Mouse (Mus musculus) midbrain, embryonic 16.5 days (tissue): ENCODE results near the gene Gsdma. TPM values are rescaled to one million over a fixed set of nuclear protein-coding genes. Genes with fewer than 3 reads are reported as not detected.
"Not testable (repeated sequence)": the region's sequence is repeated elsewhere in the genome, so short reads cannot be mapped to it uniquely, and the experiment has no call there.

Source experiments
- ATAC-seq: fragments of 200-750 bp; cut with Nextera tagmentation; 2 replicates; pipeline ENCODE4 v1.8.0; 2017; ENCODE audit warnings: moderate TSS enrichment
- H3K27ac ChIP-seq: fragments of 300-500 bp; sonication (generic); 2 replicates; pipeline ENCODE4 v1.5.1; 2014; ENCODE audit warnings: mild to moderate bottlenecking, low read length, mixed read lengths
- H3K27me3 ChIP-seq: fragments of 300-500 bp; sonication (generic); 2 replicates; pipeline ENCODE4 v1.6.1; 2014; ENCODE audit warnings: low read depth, low read length, mixed read lengths; ENCODE audit not compliant: control insufficient read depth, insufficient read depth
- H3K36me3 ChIP-seq: fragments of 300-500 bp; sonication (generic); 2 replicates; pipeline ENCODE4 v1.6.1; 2014; ENCODE audit warnings: mild to moderate bottlenecking, low read length, moderate library complexity, mixed read lengths; ENCODE audit not compliant: control insufficient read depth, insufficient read depth
- H3K4me1 ChIP-seq: fragments of 300-500 bp; sonication (generic); 2 replicates; pipeline ENCODE4 v1.6.1; 2014; ENCODE audit warnings: mild to moderate bottlenecking, low read length, mixed read lengths; ENCODE audit not compliant: control insufficient read depth, insufficient read depth
- H3K4me2 ChIP-seq: fragments of 300-500 bp; sonication (generic); 2 replicates; pipeline ENCODE4 v1.6.1; 2014; ENCODE audit warnings: mild to moderate bottlenecking, low read length, mixed read lengths
- H3K4me3 ChIP-seq: fragments of 300-500 bp; sonication (generic); 2 replicates; pipeline ENCODE4 v1.5.1; 2014; ENCODE audit warnings: low read depth, mild to moderate bottlenecking, low read length, moderate library complexity, mixed read lengths
- H3K9ac ChIP-seq: fragments of 300-500 bp; sonication (generic); 2 replicates; pipeline ENCODE4 v1.6.1; 2014; ENCODE audit warnings: low read depth, low read length, mixed read lengths
- H3K9me3 ChIP-seq: fragments of 300-500 bp; sonication (generic); replicated peaks from 2 replicates; pipeline ENCODE4 v1.6.1; 2014; ENCODE audit warnings: mild to moderate bottlenecking, low read length, mixed read lengths; ENCODE audit not compliant: control insufficient read depth, poor library complexity, severe bottlenecking
- WGBS: fragments of 180-500 bp; shearing (Covaris S2); extraction: QIAGEN DNeasy Blood & Tissue Kit; methylation state at CpG from one replicate; pipeline ENCODE4 v1.1.7; 2014; 5-methylcytosine and 5-hydroxymethylcytosine counted together
- polyA plus RNA-seq: library from polyadenylated mRNA; unstranded; fragments of >200 nt; fragmentation: Nextera tagmentation; extraction: Ambion mirVana; gene quantifications from 2 replicates; pipeline ENCODE4 v1.2.1, GENCODE M21; 2015

Gsdma gene
- polyA plus RNA-seq, 1 experiment from 2014 or later, result not detected

GRCm38 (mm10) chr11:98672482-98672881 lies 8.3 kb downstream of the Gsdma start:
- H3K4me3 ChIP-seq, result no peak overlapping the region
- H3K36me3 ChIP-seq, result no peaks in the 10 kb centered on the region
- no peak for ATAC-seq
- no peak overlapping the region for H3K27ac ChIP-seq
- no peaks in the 10 kb centered on the region for H3K4me1 ChIP-seq
- WGBS, result 85% methylated on average over 5 of the region's 5 CpGs
- H3K27me3 ChIP-seq, result peaks cover 2% of the 10 kb centered on the region; the same call in 1 of the 2 replicates
- no peak overlapping the region for H3K9ac ChIP-seq
- no peaks in the 10 kb centered on the region for H3K9me3 ChIP-seq
- no peak overlapping the region for H3K4me2 ChIP-seq

GRCm38 (mm10) chr11:98673136-98673535 lies 9.0 kb downstream of the Gsdma start:
- not testable (repeated sequence) for H3K9me3 ChIP-seq, H3K9ac ChIP-seq, H3K4me1 ChIP-seq, H3K4me3 ChIP-seq, H3K36me3 ChIP-seq, H3K4me2 ChIP-seq, ATAC-seq, H3K27ac ChIP-seq, H3K27me3 ChIP-seq
- 4% methylated on average over 6 of the region's 7 CpGs for WGBS

- no peak for ATAC-seq
- Histone ChIP-seq H3K27me3 (no peaks in the 10 kb centered on the region), H3K9ac (no peak overlapping the region), H3K4me1 (no peaks in the 10 kb centered on the region), H3K27ac (no peak overlapping the region), H3K4me3 (no peak overlapping the region), H3K9me3 (no peaks in the 10 kb centered on the region), H3K4me2 (no peak overlapping the region), H3K36me3 (no peaks in the 10 kb centered on the region)
- WGBS, result 52% methylated on average over 7 of the region's 7 CpGs
Observed at GRCm38 (mm10) chr11:98675829-98676363, 11.7 kb downstream of the Gsdma start.

- no peak overlapping the region for H3K4me2 ChIP-seq
- 95% methylated on average over 1 of the region's 1 CpGs for WGBS
Observed at GRCm38 (mm10) chr11:98680023-98680422, 15.9 kb downstream of the Gsdma start.

GRCm38 (mm10) chr11:98680595-98680994 lies 16.4 kb downstream of the Gsdma start:
- 97% methylated on average over 3 of the region's 4 CpGs for WGBS
- not testable (repeated sequence) for H3K4me3 ChIP-seq, H3K36me3 ChIP-seq, H3K4me2 ChIP-seq, H3K9ac ChIP-seq, H3K9me3 ChIP-seq, ATAC-seq, H3K27ac ChIP-seq, H3K27me3 ChIP-seq
- H3K4me1 ChIP-seq, result peaks cover 13% of the 10 kb centered on the region

More at GRCm38 (mm10) chr11:98680023-98680422, 15.9 kb downstream of the Gsdma start:
- H3K27ac ChIP-seq, result no peak overlapping the region
- H3K9me3 ChIP-seq, result no peaks in the 10 kb centered on the region
- no peaks in the 10 kb centered on the region for H3K36me3 ChIP-seq
- H3K9ac ChIP-seq, result no peak overlapping the region
- no peak for ATAC-seq
- no peaks in the 10 kb centered on the region for H3K27me3 ChIP-seq
- no peak overlapping the region for H3K4me3 ChIP-seq
- peaks cover 13% of the 10 kb centered on the region for H3K4me1 ChIP-seq

- 77% methylated on average over 4 of the region's 4 CpGs for WGBS
- no peak overlapping the region; the same call in 1 of the 2 replicates for H3K4me2 ChIP-seq
- peaks cover 7% of the 10 kb centered on the region for H3K36me3 ChIP-seq
- no peak overlapping the region for H3K9ac ChIP-seq
- peaks cover 13% of the 10 kb centered on the region for H3K4me1 ChIP-seq
- no peak overlapping the region for H3K27ac ChIP-seq
- no peak for ATAC-seq
- no peak overlapping the region for H3K4me3 ChIP-seq
- no peaks in the 10 kb centered on the region for H3K9me3 ChIP-seq
- no peaks in the 10 kb centered on the region for H3K27me3 ChIP-seq
Observed at GRCm38 (mm10) chr11:98681186-98681585, 17.0 kb downstream of the Gsdma start.

- peaks cover 13% of the 10 kb centered on the region for H3K4me1 ChIP-seq
- 5% methylated on average over 45 of the region's 45 CpGs for WGBS
- H3K27me3 ChIP-seq, result no peaks in the 10 kb centered on the region
- H3K27ac ChIP-seq, result peak within 1 kb of the TSS; percentile 83
- H3K36me3 ChIP-seq, result peaks cover 9% of the 10 kb centered on the region
- ATAC-seq, result peak; percentile 96
- peak within 1 kb of the TSS; percentile 100 for H3K9ac ChIP-seq
- peak within 1 kb of the TSS; percentile 93 for H3K4me2 ChIP-seq
- H3K9me3 ChIP-seq, result no peaks in the 10 kb centered on the region
- H3K4me3 ChIP-seq, result peak within 1 kb of the TSS; percentile 99
Observed at GRCm38 (mm10) chr11:98681786-98682745, 17.9 kb downstream of the Gsdma start, which contains the start of gene Psmd3. TSS of gene Psmd3 (plus strand) at chr11:98682554.

GRCm38 (mm10) chr11:98682811-98683210 lies 18.7 kb downstream of the Gsdma start:
- H3K27ac ChIP-seq, result peak overlapping the region; percentile 81
- H3K27me3 ChIP-seq, result no peaks in the 10 kb centered on the region
- under 1% methylated on average over 23 of the region's 23 CpGs for WGBS
- peaks cover 13% of the 10 kb centered on the region for H3K4me1 ChIP-seq
- peaks cover 13% of the 10 kb centered on the region for H3K36me3 ChIP-seq
- H3K4me2 ChIP-seq, result peak overlapping the region; percentile 93
- ATAC-seq, result peak; percentile 22
- H3K9ac ChIP-seq, result peak overlapping the region; percentile 100
- H3K9me3 ChIP-seq, result no peaks in the 10 kb centered on the region
- peak overlapping the region; percentile 99 for H3K4me3 ChIP-seq

GRCm38 (mm10) chr11:98685642-98686041 lies 21.5 kb downstream of the Gsdma start:
- Histone ChIP-seq H3K36me3 (peaks cover 30% of the 10 kb centered on the region), H3K4me3 (no peak overlapping the region), H3K9ac (no peak overlapping the region), H3K4me2 (no peak overlapping the region), H3K27ac (no peak overlapping the region), H3K27me3 (no peaks in the 10 kb centered on the region), H3K9me3 (no peaks in the 10 kb centered on the region), H3K4me1 (peaks cover 13% of the 10 kb centered on the region)
- WGBS, result 92% methylated on average over 9 of the region's 9 CpGs
- ATAC-seq, result no peak
